Mouse (Mus musculus) embryonic facial prominence, embryonic 13.5 days (tissue): ENCODE measurements around the gene Mrpl23. TPM values are rescaled to one million over a fixed set of nuclear protein-coding genes. Genes with fewer than 3 reads are reported as not detected.

ENCODE experiments used
- ATAC-seq: fragments of 200-750 bp; cut with Nextera tagmentation; 2 replicates; pipeline ENCODE4 v1.8.0; 2017; ENCODE audit warnings: low read depth; ENCODE audit not compliant: insufficient number of reproducible peaks, insufficient read depth, low FRiP score, low TSS enrichment
- H3K27ac ChIP-seq: fragments of 300-500 bp; sonication (generic); 2 replicates; pipeline ENCODE4 v1.5.1; 2015; ENCODE audit warnings: moderate library complexity, mild to moderate bottlenecking, inconsistent platforms
- H3K27me3 ChIP-seq: fragments of 300-500 bp; sonication (generic); 2 replicates; pipeline ENCODE4 v1.6.1; 2015; ENCODE audit warnings: mild to moderate bottlenecking, inconsistent platforms
- H3K36me3 ChIP-seq: fragments of 300-500 bp; sonication (generic); 2 replicates; pipeline ENCODE4 v1.6.1; 2015; ENCODE audit warnings: mild to moderate bottlenecking, inconsistent platforms
- H3K4me1 ChIP-seq: fragments of 300-500 bp; sonication (generic); 2 replicates; pipeline ENCODE4 v1.6.1; 2015; ENCODE audit warnings: inconsistent platforms
- H3K4me2 ChIP-seq: fragments of 300-500 bp; sonication (generic); 2 replicates; pipeline ENCODE4 v1.6.1; 2015; ENCODE audit warnings: moderate library complexity, mild to moderate bottlenecking, inconsistent platforms
- H3K4me3 ChIP-seq: fragments of 300-500 bp; sonication (generic); 2 replicates; pipeline ENCODE4 v1.5.1; 2015; ENCODE audit warnings: mild to moderate bottlenecking, inconsistent platforms
- H3K9ac ChIP-seq: fragments of 300-500 bp; sonication (generic); 2 replicates; pipeline ENCODE4 v1.6.1; 2015; ENCODE audit warnings: mild to moderate bottlenecking, inconsistent platforms
- H3K9me3 ChIP-seq: fragments of 300-500 bp; sonication (generic); 2 replicates; pipeline ENCODE4 v1.6.1; 2016; ENCODE audit warnings: inconsistent platforms
- whole genome bisulfite sequencing: fragments of 180-500 bp; shearing (Covaris S2); methylation state at CpG from one replicate; pipeline ENCODE4 v1.1.7; 2015; ENCODE audit warnings: mixed read lengths; 5-methylcytosine and 5-hydroxymethylcytosine counted together
- polyA plus RNA-seq: library from polyadenylated mRNA; unstranded; fragments of >200 nt; fragmentation: Nextera tagmentation; extraction: Ambion mirVana; gene quantifications from 2 replicates; pipeline ENCODE4 v1.2.1, GENCODE M21; 2015

The Mrpl23 gene
- polyA plus RNA-seq, 1 experiment from 2014 or later = 36.0 TPM

- Histone ChIP-seq H3K27ac (peak overlapping the region; percentile 99), H3K4me1 (peaks cover 82% of the 10 kb centered on the region), H3K4me2 (peak overlapping the region; percentile 63), H3K9ac (peak overlapping the region; percentile 84), H3K27me3 (no peaks in the 10 kb centered on the region), H3K9me3 (peaks cover 17% of the 10 kb centered on the region), H3K36me3 (peaks cover 5% of the 10 kb centered on the region; the same call in 1 of the 2 replicates), H3K4me3 (peak overlapping the region; percentile 53)
- no peak for ATAC-seq
- 74% methylated on average over 5 of the region's 5 CpGs for WGBS
Measured at GRCm38 (mm10) chr7:142575971-142576370, 43.5 kb downstream of the Mrpl23 start.

DNA sequence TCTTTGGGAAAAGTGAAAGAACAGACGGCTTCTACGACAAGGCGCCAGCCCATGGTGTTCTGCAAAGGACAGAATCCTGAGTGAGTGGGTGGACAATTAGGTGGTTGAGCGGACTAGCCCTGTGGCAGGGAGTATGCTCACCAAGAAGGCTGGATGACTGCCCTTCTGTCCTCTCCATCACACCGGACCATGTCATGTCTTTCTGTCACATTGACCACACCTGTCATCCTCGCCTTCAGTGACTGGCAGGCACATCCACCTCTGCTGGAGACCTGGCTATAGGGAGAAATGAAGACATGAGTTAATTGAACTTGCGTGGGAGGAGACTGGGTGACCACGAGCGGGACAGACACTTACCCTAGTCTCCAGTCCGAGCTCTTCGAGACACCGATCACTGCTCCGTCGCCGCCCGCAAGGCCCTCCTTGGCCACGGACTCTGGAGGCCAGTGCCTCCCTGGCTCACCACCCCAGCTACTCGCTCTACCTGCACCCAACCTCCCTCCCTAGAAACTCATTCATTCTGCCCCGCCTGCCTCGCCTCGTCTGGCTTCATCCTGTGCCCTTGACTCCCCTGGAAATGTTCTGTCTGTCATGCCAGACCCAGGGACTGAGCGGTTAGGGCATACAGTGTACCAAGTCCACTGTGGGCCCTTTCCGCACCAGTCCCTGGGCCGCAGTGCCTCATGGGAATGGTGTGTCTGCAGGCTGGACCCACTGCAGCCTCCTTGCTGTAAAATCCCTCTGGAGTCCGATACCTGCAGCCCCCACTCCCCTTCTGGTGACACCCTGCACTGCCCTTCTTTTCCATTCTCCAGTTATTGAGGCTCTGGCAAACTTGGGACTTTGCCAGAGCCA lies 44.2 kb downstream of the Mrpl23 start:
- Histone ChIP-seq H3K4me2 (peak overlapping the region; percentile 63), H3K27ac (peak overlapping the region; percentile 99), H3K4me3 (peak overlapping the region; percentile 53), H3K9me3 (peaks cover 24% of the 10 kb centered on the region), H3K4me1 (peaks cover 76% of the 10 kb centered on the region), H3K36me3 (peaks cover 5% of the 10 kb centered on the region; the same call in 1 of the 2 replicates), H3K9ac (peak overlapping the region; percentile 84), H3K27me3 (no peaks in the 10 kb centered on the region)
- ATAC-seq = no peak
- 76% methylated on average over 25 of the region's 25 CpGs for WGBS

- H3K9me3 ChIP-seq = peaks cover 27% of the 10 kb centered on the region
- 34% methylated on average over 26 of the region's 26 CpGs for WGBS
- no peaks in the 10 kb centered on the region for H3K27me3 ChIP-seq
- peak overlapping the region; percentile 99 for H3K27ac ChIP-seq
- peak; percentile 72 for ATAC-seq
- H3K36me3 ChIP-seq = peaks cover 5% of the 10 kb centered on the region; the same call in 1 of the 2 replicates
- peaks cover 64% of the 10 kb centered on the region for H3K4me1 ChIP-seq
- H3K4me3 ChIP-seq = peak overlapping the region; percentile 53
- peak overlapping the region; percentile 84 for H3K9ac ChIP-seq
- peak overlapping the region; percentile 63 for H3K4me2 ChIP-seq
Measured at GRCm38 (mm10) chr7:142577806-142578423, 45.4 kb downstream of the Mrpl23 start.

DNA sequence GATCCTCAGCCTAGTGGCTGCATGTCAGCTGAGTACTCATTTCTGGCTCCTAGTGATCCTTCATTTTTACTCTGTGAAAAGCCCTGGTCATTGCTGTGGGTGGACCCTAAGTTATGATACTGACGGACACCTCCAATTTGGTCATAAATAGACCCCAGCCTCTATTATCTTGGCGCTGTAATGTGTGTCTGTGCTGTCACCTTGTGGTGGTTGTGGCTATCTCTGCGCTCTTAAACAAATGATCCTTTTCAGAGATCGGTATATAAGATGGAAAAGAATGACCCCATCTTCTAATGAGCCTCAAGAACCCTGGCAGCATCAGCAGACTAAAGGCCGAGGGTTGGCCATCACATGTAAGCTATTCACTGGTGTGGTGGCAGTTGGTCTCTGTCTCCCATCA lies 46.6 kb downstream of the Mrpl23 start:
- H3K36me3 ChIP-seq = peaks cover 5% of the 10 kb centered on the region; the same call in 1 of the 2 replicates
- peaks cover 27% of the 10 kb centered on the region for H3K9me3 ChIP-seq
- ATAC-seq = no peak
- H3K9ac ChIP-seq = no peak overlapping the region
- H3K27me3 ChIP-seq = no peaks in the 10 kb centered on the region
- H3K27ac ChIP-seq = peak overlapping the region; percentile 99
- H3K4me1 ChIP-seq = peaks cover 53% of the 10 kb centered on the region
- 57% methylated on average over 5 of the region's 5 CpGs for WGBS
- no peak overlapping the region for H3K4me3 ChIP-seq
- H3K4me2 ChIP-seq = no peak overlapping the region

- H3K27me3 ChIP-seq = no peaks in the 10 kb centered on the region
- H3K4me3 ChIP-seq = peak overlapping the region; percentile 33
- H3K4me1 ChIP-seq = peaks cover 40% of the 10 kb centered on the region
- peak overlapping the region; percentile 66 for H3K4me2 ChIP-seq
- ATAC-seq = no peak
- H3K9me3 ChIP-seq = peaks cover 27% of the 10 kb centered on the region
- peak overlapping the region; percentile 61 for H3K9ac ChIP-seq
- peaks cover 5% of the 10 kb centered on the region; the same call in 1 of the 2 replicates for H3K36me3 ChIP-seq
- no peak overlapping the region for H3K27ac ChIP-seq
- 44% methylated on average over 26 of the region's 26 CpGs for WGBS
Measured at GRCm38 (mm10) chr7:142580121-142580879, 47.8 kb downstream of the Mrpl23 start.

GRCm38 (mm10) chr7:142581186-142581585 lies 48.7 kb downstream of the Mrpl23 start:
- ATAC-seq = no peak
- Histone ChIP-seq H3K4me3 (no peak overlapping the region; the same call in 1 of the 2 replicates), H3K9me3 (peaks cover 27% of the 10 kb centered on the region), H3K27me3 (no peaks in the 10 kb centered on the region), H3K36me3 (peaks cover 4% of the 10 kb centered on the region; the same call in 1 of the 2 replicates), H3K4me1 (peaks cover 32% of the 10 kb centered on the region), H3K27ac (no peak overlapping the region), H3K9ac (no peak overlapping the region), H3K4me2 (peak overlapping the region; percentile 46; the same call in 1 of the 2 replicates)
- 56% methylated on average over 7 of the region's 7 CpGs for WGBS

DNA sequence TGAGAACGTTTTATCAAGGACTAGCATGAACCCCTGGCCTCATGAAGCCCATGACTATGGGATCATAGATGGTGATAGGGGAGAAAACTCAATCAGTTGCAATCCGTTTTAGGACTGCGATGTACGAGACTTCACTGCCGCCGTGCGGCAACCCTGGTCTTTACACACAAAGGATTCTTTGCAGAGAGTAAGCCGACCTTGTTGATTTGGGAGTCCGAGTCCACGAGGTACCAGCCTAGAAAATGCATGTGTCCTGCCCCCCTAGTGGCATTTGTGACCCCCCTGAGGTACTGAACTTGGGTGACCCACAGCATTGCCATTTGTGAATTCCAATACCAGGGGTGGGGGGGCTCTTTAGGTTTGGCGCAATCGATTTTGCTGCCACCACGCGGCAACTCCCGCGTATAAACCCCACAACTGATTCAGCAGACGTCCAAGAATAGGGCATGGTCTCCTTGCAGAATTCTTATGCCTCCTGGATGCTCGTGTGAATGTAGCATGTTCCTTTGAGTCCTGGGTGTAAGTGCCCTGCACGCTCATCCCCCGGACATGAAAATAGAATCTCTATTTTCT lies 49.3 kb downstream of the Mrpl23 start:
- no peak overlapping the region for H3K27ac ChIP-seq
- peaks cover 27% of the 10 kb centered on the region for H3K9me3 ChIP-seq
- no peak for ATAC-seq
- H3K4me1 ChIP-seq = peaks cover 26% of the 10 kb centered on the region
- H3K4me3 ChIP-seq = peak overlapping the region; percentile 21
- peak overlapping the region; percentile 46 for H3K4me2 ChIP-seq
- 51% methylated on average over 20 of the region's 20 CpGs for WGBS
- H3K27me3 ChIP-seq = no peaks in the 10 kb centered on the region
- no peak overlapping the region for H3K9ac ChIP-seq
- H3K36me3 ChIP-seq = no peaks in the 10 kb centered on the region

DNA sequence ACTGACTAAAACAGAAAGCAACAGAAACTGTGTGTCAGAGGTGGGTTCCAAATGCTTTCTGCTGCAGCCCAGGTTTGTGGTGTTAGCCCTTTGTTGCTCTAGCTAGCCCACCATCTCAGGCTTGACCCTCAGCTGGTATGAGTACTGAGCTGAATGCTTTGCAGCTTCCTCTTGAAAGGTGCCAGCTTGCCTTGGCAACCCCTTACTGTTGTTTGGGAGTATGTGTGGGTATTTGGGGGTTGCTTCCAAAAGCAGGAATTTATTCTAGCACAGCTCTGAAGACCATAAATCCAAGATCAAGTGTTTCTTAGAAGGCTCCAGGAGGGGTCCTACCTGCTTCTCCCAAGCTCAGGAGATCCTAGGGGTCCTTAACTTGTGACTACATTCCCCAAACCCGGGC lies 52.4 kb downstream of the Mrpl23 start:
- no peak overlapping the region for H3K4me3 ChIP-seq
- no peak overlapping the region for H3K4me2 ChIP-seq
- H3K36me3 ChIP-seq = no peaks in the 10 kb centered on the region
- WGBS = 45% methylated on average over 1 of the region's 1 CpGs
- H3K9me3 ChIP-seq = peaks cover 20% of the 10 kb centered on the region
- H3K27me3 ChIP-seq = no peaks in the 10 kb centered on the region
- peaks cover 13% of the 10 kb centered on the region; the same call in 1 of the 2 replicates for H3K4me1 ChIP-seq
- no peak for ATAC-seq
- no peak overlapping the region for H3K27ac ChIP-seq
- no peak overlapping the region for H3K9ac ChIP-seq

GRCm38 (mm10) chr7:142585890-142586289 lies 53.4 kb downstream of the Mrpl23 start:
- Histone ChIP-seq H3K4me2 (no peak overlapping the region), H3K4me3 (no peak overlapping the region), H3K9me3 (peaks cover 10% of the 10 kb centered on the region), H3K27me3 (no peaks in the 10 kb centered on the region), H3K4me1 (peaks cover 11% of the 10 kb centered on the region; the same call in 1 of the 2 replicates), H3K27ac (no peak overlapping the region), H3K36me3 (no peaks in the 10 kb centered on the region), H3K9ac (no peak overlapping the region)
- ATAC-seq = no peak
- WGBS = 83% methylated on average over 3 of the region's 3 CpGs

DNA sequence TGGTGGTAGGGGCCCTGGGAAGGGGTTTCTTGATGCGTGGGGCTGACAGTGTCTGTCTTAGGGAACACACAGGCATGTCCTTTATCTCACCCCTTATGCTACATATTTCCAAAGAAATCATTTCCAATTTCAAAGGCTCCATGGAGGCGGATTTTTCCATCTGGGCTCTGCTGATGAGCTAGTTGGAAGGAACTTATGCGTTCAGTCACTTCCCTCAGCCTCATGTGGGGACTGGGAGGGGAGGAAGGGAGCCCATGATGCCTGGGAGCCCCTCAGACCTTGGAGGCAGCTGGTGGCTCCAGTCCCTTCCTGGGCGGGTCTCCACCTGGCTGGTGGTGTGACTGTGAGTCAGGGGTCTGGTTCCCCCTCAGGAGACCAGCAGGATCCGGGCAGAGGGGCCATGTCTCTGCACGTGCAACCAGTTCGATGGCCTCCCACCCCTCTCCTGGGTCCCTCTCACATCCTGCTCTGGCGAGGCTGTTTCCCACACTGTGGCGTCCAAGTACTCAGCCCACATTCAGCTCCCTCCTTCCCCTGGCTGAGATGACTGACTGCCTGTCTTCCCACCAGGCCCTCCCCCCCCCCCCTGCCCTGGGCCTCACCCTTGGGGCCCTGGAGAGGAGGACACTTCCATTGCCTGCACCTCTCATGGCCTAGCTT lies 55.9 kb downstream of the Mrpl23 start:
- no peak for ATAC-seq
- H3K27me3 ChIP-seq = no peaks in the 10 kb centered on the region
- H3K9me3 ChIP-seq = no peaks in the 10 kb centered on the region
- H3K4me2 ChIP-seq = no peak overlapping the region
- peaks cover 15% of the 10 kb centered on the region for H3K4me1 ChIP-seq
- WGBS = 65% methylated on average over 9 of the region's 9 CpGs
- no peak overlapping the region for H3K9ac ChIP-seq
- no peaks in the 10 kb centered on the region for H3K36me3 ChIP-seq
- peak overlapping the region; percentile 51; the same call in 1 of the 2 replicates for H3K27ac ChIP-seq
- no peak overlapping the region for H3K4me3 ChIP-seq
